Mouse (Mus musculus): ENCODE data around the gene Olfr1135. TPM values are rescaled to one million over a fixed set of nuclear protein-coding genes. Genes with fewer than 3 reads are reported as not detected.

Olfr1135 gene
- not detected for total RNA-seq (2021)

DNA sequence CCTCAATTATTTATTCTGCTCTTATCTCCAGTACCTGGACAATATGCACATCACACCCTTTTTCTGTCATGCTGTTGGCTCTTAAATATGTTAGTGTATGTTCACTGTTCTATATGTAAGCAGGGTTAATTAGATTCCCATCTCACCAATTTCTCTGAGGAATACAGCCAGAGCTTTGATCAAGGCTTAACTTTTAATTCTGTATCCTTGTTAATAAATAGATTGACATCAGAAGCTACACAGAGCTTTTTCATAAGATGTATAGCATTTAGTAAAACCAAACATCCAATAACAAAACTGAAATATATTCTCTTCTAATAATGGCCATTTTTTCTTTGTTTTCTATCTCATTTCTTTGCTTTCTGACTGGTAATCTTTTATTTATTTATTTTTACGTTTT lies at the start of gene Olfr1135:
TSS of gene Olfr1135 (minus strand) at position 101 of the 400 bp plus-strand sequence.
- DNase-seq (ENCODE audit: low spot score in 2 of 2): no peak
- intact Hi-C loops (cut with DNase I): no loop called here

DNA sequence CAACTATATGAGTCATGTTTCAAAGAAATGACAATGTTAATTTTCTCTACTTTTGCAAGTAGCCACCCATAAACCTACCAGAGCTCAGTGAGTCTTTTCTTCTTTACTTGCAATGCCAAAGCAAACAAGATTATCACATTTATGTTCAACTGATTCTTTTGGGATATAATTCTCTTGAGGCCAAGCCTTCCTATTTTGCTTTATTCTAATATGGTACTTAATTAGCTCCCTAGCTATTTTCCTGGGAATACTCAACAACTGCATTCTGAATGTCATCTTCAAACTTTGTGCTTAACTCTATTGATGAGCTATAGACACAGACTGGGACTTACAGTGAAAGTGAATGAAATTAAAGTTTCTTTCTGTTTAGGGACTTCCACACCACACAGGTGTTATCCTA lies 39.6 kb upstream of the Olfr1135 start, which contains the start of gene Olfr1137:
TSS of gene Olfr1137 (minus strand) at position 101 of the 400 bp plus-strand sequence.
- no peak for DNase-seq (ENCODE audit: low spot score in 2 of 2)
- intact Hi-C loops (cut with DNase I): no loop called here

DNA sequence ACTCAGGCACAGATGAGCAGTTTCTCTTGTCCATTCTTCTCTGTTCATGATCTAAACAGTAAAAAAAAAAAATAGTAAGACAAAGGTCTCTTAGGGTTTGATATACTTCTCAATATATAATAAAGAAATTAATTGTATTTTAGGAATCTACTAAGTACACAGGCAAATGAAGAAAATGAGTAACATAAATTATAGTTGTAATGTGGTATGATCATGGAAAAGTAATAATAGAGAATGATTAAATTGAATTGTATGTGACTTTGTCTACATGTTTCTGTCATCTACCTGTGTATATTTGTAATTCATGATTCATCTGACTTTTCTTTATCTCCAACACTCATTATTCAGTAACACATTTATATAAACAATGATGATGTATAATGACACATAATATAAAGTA lies 20.4 kb upstream of the Olfr1135 start, which contains the start of gene Olfr1136:
TSS of gene Olfr1136 (minus strand) at position 101 of the 400 bp plus-strand sequence.
- intact Hi-C loops (cut with DNase I): no loop called here
- DNase-seq (ENCODE audit: low spot score in 2 of 2): no peak

DNA sequence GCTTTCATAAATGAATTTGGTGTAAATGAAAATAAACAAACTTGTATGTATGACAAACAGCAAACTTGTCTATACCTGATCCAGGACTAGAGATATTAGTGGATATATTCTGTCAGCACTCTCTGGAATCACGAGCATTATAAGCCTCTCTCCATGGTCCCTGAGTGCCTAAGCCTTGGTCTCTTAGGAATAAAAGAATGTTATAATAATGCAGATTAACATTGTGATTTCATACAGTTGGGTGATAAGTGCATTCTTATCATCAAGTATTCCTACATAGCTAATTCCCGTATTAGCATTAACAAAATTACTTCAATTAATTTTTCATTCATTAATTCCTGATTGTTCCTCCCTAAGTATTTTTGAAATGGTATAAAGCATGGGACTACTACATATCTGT lies 15.1 kb downstream of the Olfr1135 start, which contains the start of gene Olfr1134:
TSS of gene Olfr1134 (minus strand) at position 101 of the 400 bp plus-strand sequence.
- intact Hi-C loops (cut with DNase I): no loop called here
- no peak for DNase-seq (ENCODE audit: low spot score in 2 of 2)

DNA sequence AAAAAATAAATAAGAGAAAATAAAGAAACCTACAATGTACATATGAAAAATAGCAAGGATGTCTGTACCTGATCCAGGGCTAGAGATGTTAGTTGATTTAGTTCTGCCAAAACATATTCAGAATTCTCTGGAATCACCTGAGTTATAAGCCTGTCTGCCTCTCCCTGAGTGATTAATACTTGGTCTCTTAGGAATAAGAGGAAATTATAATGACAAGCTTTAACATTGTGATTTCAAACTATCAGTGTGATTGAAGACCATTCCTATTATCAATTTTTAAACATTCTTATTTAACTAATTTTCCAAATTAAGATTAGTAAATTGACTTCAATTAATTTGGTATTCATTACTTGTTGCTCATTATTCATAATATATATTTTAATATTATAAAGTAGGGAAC lies 26.2 kb downstream of the Olfr1135 start, which contains the start of gene Olfr1133:
TSS of gene Olfr1133 (minus strand) at position 101 of the 400 bp plus-strand sequence.
- intact Hi-C loops (cut with DNase I): no loop called here
- no peak for DNase-seq (ENCODE audit: low spot score in 2 of 2)

DNA sequence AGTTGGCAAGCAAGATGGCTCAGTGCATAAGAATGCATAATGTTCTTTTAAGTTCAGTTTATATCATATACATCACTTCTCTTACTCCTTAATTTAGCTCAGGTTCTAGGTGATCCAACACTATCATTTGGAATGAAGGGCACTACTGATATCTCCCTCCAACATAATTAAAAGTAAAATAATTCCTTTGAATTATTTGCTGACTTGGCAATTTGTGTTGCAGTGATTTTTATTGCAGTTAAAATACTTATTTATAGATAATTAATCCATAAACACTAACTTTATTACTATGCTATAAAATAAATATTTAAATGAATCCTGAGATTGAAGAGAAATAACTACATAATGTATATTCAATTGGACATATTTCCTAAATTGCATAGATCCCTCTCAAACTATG lies 31.0 kb downstream of the Olfr1135 start:
- intact Hi-C loops (cut with DNase I): no loop called here

DNA sequence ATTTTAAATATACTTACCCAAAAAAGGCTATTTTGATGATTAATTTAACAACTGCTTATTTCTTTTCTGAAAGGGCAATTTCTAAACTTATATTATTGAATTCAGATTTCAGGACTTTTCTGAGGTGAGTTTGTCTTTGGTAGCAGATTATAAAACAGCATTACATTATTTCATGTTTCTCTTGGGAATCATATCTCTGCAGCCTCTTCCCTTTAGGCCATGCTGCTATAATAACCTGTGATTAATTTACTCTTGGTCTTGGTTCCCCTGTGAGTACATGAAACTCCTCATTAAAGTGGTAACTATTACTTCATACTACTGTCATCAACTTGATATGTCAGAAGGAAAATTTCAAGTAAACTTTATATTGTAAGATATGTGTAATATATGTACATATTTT lies 36.0 kb downstream of the Olfr1135 start, which contains the start of gene Olfr1132:
TSS of gene Olfr1132 (minus strand) at position 101 of the 400 bp plus-strand sequence.
- intact Hi-C loops (cut with DNase I): no loop called here
- no peak for DNase-seq (ENCODE audit: low spot score in 2 of 2)

More for the DNA sequence above, 31.0 kb downstream of the Olfr1135 start:
- no peak for DNase-seq (ENCODE audit: low spot score in 2 of 2)

DNA sequence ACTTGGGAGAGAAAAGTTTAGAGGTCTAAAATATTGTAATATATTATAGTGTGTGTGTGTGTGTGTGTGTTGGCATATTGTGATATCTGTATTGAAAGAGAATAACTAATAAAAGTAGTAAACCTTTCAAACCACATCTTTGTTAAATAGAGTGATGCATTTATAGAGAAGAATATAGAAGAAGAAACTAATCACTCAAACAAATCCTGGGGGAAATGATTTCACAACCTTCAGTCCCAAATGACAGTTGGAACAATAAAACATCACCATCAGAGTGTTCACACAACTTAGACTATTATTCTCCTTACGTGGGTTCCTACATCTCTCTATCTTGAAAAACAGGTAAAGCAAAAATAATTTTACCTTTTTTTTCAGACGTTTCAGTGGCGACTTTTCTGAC lies 46.7 kb downstream of the Olfr1135 start, which contains the start of gene Olfr1131:
TSS of gene Olfr1131 (plus strand) at position 301 of the 400 bp plus-strand sequence.
- intact Hi-C loops (cut with DNase I): no loop called here
- no peak for DNase-seq (ENCODE audit: low spot score in 2 of 2)

Other genes with a start within 250 kb of the Olfr1135 start
- gene Olfr1124, start 243.4 kb downstream of the Olfr1135 start, total RNA-seq (2021): not detected
- gene Olfr1126, start 219.7 kb downstream of the Olfr1135 start, total RNA-seq (2021): not detected
- not detected for gene Pramel7, start 176.6 kb downstream of the Olfr1135 start, total RNA-seq (2021)
- gene Pramel6, start 167.1 kb downstream of the Olfr1135 start, total RNA-seq (2021): not detected
- not detected for gene Olfr153, start 141.9 kb downstream of the Olfr1135 start, total RNA-seq (2021)
- gene Olfr1128, start 128.1 kb downstream of the Olfr1135 start, total RNA-seq (2021): not detected
- gene Olfr1129, start 99.8 kb downstream of the Olfr1135 start, total RNA-seq (2021): not detected
- not detected for gene Olfr1130, start 67.5 kb downstream of the Olfr1135 start, total RNA-seq (2021)
- gene Olfr1131, start 46.6 kb downstream of the Olfr1135 start, total RNA-seq (2021): not detected
- gene Olfr1132, start 36.1 kb downstream of the Olfr1135 start, total RNA-seq (2021): not detected
- not detected for gene Olfr1133, start 26.3 kb downstream of the Olfr1135 start, total RNA-seq (2021)
- not detected for gene Olfr1134, start 15.2 kb downstream of the Olfr1135 start, total RNA-seq (2021)
- not detected for gene Olfr1136, start 20.3 kb upstream of the Olfr1135 start, total RNA-seq (2021)
- not detected for gene Olfr1137, start 39.5 kb upstream of the Olfr1135 start, total RNA-seq (2021)
- gene Olfr1138, start 66.3 kb upstream of the Olfr1135 start, total RNA-seq (2021): not detected
- not detected for gene Olfr1140, start 70.1 kb upstream of the Olfr1135 start, total RNA-seq (2021)
- gene Olfr1141, start 80.3 kb upstream of the Olfr1135 start, total RNA-seq (2021): not detected
- not detected for gene Olfr152, start 105.8 kb upstream of the Olfr1135 start, total RNA-seq (2021)
- not detected for gene Olfr1143, start 126.9 kb upstream of the Olfr1135 start, total RNA-seq (2021)
- not detected for gene Olfr1145, start 136.2 kb upstream of the Olfr1135 start, total RNA-seq (2021)
- not detected for gene Olfr1148, start 156.9 kb upstream of the Olfr1135 start, total RNA-seq (2021)
- not detected for gene Olfr1150-ps1, start 170.3 kb upstream of the Olfr1135 start, total RNA-seq (2021)
- not detected for gene Olfr1151, start 182.2 kb upstream of the Olfr1135 start, total RNA-seq (2021)
- gene Olfr1152, start 192.8 kb upstream of the Olfr1135 start, total RNA-seq (2021): not detected
- not detected for gene Olfr1153, start 221.3 kb upstream of the Olfr1135 start, total RNA-seq (2021)
- gene Olfr1154, start 231.5 kb upstream of the Olfr1135 start, total RNA-seq (2021): not detected